Mouse (Mus musculus) MEL (cell line): ENCODE measurements around the gene Gm10271. TPM values are rescaled to one million over a fixed set of nuclear protein-coding genes. Genes with fewer than 3 reads are reported as not detected.

Experiments used
- DNase-seq: peaks from one replicate; pipeline ENCODE4 v3.0.0; 2011; ENCODE audit warnings: low read depth, low spot score
- H3K27ac ChIP-seq: 2 replicates; pipeline ENCODE4 v1.5.1; 2012; ENCODE audit warnings: low read depth, mild to moderate bottlenecking, control low read depth, low read length, moderate library complexity; ENCODE audit not compliant: control insufficient read depth
- H3K27me3 ChIP-seq, 2 experiments: fragments of 150-350 bp in 1 of 2; sonication (generic) in 1 of 2; 2 replicates each; pipeline ENCODE4 v1.6.1; 2012; ENCODE audit warnings: low read length in 2 of 2, mild to moderate bottlenecking in 2 of 2, improper control_type of control experiment in 1 of 2, moderate library complexity in 1 of 2; ENCODE audit not compliant: insufficient read depth in 2 of 2, control insufficient read depth in 1 of 2
- H3K36me3 ChIP-seq, 2 experiments: 2 replicates each; pipeline ENCODE4 v1.6.1; 2012 to 2014; ENCODE audit warnings: low read length in 2 of 2, improper control_type of control experiment in 1 of 2, inconsistent platforms in 1 of 2, mild to moderate bottlenecking in 1 of 2; ENCODE audit not compliant: insufficient read depth in 2 of 2, control insufficient read depth in 1 of 2
- H3K4me1 ChIP-seq, 2 experiments: fragments of 150-350 bp in 1 of 2; sonication (generic) in 1 of 2; 2 replicates each; pipeline ENCODE4 v1.6.1; 2012; ENCODE audit warnings: low read length in 2 of 2, improper control_type of control experiment in 1 of 2, mild to moderate bottlenecking in 1 of 2; ENCODE audit not compliant: insufficient read depth in 2 of 2, control insufficient read depth in 1 of 2
- H3K4me3 ChIP-seq, 2 experiments: fragments of 150-350 bp in 1 of 2; sonication (generic) in 1 of 2; 2 replicates each; pipeline ENCODE4 v1.5.1; 2012; ENCODE audit warnings: low read depth in 2 of 2, low read length in 2 of 2, mild to moderate bottlenecking in 2 of 2, moderate library complexity in 2 of 2, control low read depth in 1 of 2, improper control_type of control experiment in 1 of 2; ENCODE audit not compliant: control insufficient read depth in 1 of 2, insufficient read depth in 1 of 2
- H3K79me2 ChIP-seq: 2 replicates; pipeline ENCODE4 v1.6.1; 2012; ENCODE audit warnings: mild to moderate bottlenecking, low read length, moderate library complexity; ENCODE audit not compliant: control insufficient read depth, poor library complexity, insufficient read depth
- H3K9ac ChIP-seq: 2 replicates; pipeline ENCODE4 v1.6.1; 2012; ENCODE audit warnings: low read depth, mild to moderate bottlenecking, control low read depth, low read length, moderate library complexity; ENCODE audit not compliant: control insufficient read depth, poor library complexity, severe bottlenecking
- H3K9me3 ChIP-seq: fragments of 150-350 bp; sonication (generic); replicated peaks from 2 replicates; pipeline ENCODE4 v1.6.1; 2012; ENCODE audit warnings: mild to moderate bottlenecking, low read length, improper control_type of control experiment, moderate library complexity; ENCODE audit not compliant: insufficient read depth
- BHLHE40 ChIP-seq: IDR thresholded peaks from 2 replicates; pipeline ENCODE4 v1.6.1; 2012; ENCODE audit warnings: low read depth, mild to moderate bottlenecking, inconsistent platforms, low read length, improper control_type of control experiment, borderline replicate concordance
- CHD1 ChIP-seq: IDR thresholded peaks from 2 replicates; pipeline ENCODE4 v1.6.1; 2012; ENCODE audit warnings: low read depth, mild to moderate bottlenecking, inconsistent platforms, low read length, improper control_type of control experiment
- CHD2 ChIP-seq: IDR thresholded peaks from 2 replicates; pipeline ENCODE4 v1.6.1; 2011; ENCODE audit warnings: low read length, improper control_type of control experiment
- E2F4 ChIP-seq: IDR thresholded peaks from 2 replicates; pipeline ENCODE4 v1.6.1; 2011; ENCODE audit warnings: low read depth, low read length, improper control_type of control experiment, borderline replicate concordance
- ELF1 ChIP-seq: IDR thresholded peaks from 2 replicates; pipeline ENCODE4 v1.6.1; 2014; ENCODE audit warnings: low read depth, mild to moderate bottlenecking, inconsistent platforms, low read length, improper control_type of control experiment, moderate library complexity
- EP300 ChIP-seq, 2 experiments: IDR thresholded peaks; 2 replicates each; pipeline ENCODE4 v1.6.1; 2011; ENCODE audit warnings: improper control_type of control experiment in 2 of 2, low read length in 2 of 2, low read depth in 1 of 2, mild to moderate bottlenecking in 1 of 2
- ETS1 ChIP-seq: IDR thresholded peaks from 2 replicates; pipeline ENCODE4 v1.6.1; 2012; ENCODE audit warnings: low read depth, mild to moderate bottlenecking, inconsistent platforms, low read length, improper control_type of control experiment, moderate library complexity
- GATA1 ChIP-seq: IDR thresholded peaks from 2 replicates; pipeline ENCODE4 v1.6.1; 2011; ENCODE audit warnings: low read depth, low read length, improper control_type of control experiment
- HCFC1 ChIP-seq: IDR thresholded peaks from 2 replicates; pipeline ENCODE4 v1.6.1; 2012; ENCODE audit warnings: low read depth, mild to moderate bottlenecking, inconsistent platforms, low read length, improper control_type of control experiment, moderate library complexity
- JUND ChIP-seq: IDR thresholded peaks from 2 replicates; pipeline ENCODE4 v1.6.1; 2011; ENCODE audit warnings: low read depth, mild to moderate bottlenecking, improper control_type of control experiment, low read length
- MAX ChIP-seq: IDR thresholded peaks from 2 replicates; pipeline ENCODE4 v1.6.1; 2011; ENCODE audit warnings: low read length, improper control_type of control experiment
- MAZ ChIP-seq: IDR thresholded peaks from 2 replicates; pipeline ENCODE4 v1.6.1; 2012; ENCODE audit warnings: low read depth, mild to moderate bottlenecking, inconsistent platforms, low read length, improper control_type of control experiment
- MXI1 ChIP-seq: IDR thresholded peaks from 2 replicates; pipeline ENCODE4 v1.6.1; 2011; ENCODE audit warnings: mild to moderate bottlenecking, low read depth, low read length, improper control_type of control experiment
- MYC ChIP-seq: IDR thresholded peaks from 2 replicates; pipeline ENCODE4 v1.6.1; 2011; ENCODE audit warnings: low read depth, mild to moderate bottlenecking, low read length, improper control_type of control experiment, moderate library complexity
- NELFE ChIP-seq: IDR thresholded peaks from 2 replicates; pipeline ENCODE4 v1.6.1; 2011; ENCODE audit warnings: low read depth, low read length, improper control_type of control experiment
- NRF1 ChIP-seq: IDR thresholded peaks from 2 replicates; pipeline ENCODE4 v1.6.1; 2014; ENCODE audit warnings: low read depth, mild to moderate bottlenecking, inconsistent platforms, low read length, improper control_type of control experiment, moderate library complexity; ENCODE audit not compliant: poor library complexity, insufficient read depth, severe bottlenecking
- POLR2A ChIP-seq, 2 experiments: IDR thresholded peaks; 2 replicates each; pipeline ENCODE4 v1.6.1; 2011 to 2012; ENCODE audit warnings: low read length in 2 of 2, mild to moderate bottlenecking in 2 of 2, control low read depth in 1 of 2, improper control_type of control experiment in 1 of 2, low read depth in 1 of 2, moderate library complexity in 1 of 2; ENCODE audit not compliant: control insufficient read depth in 1 of 2, insufficient read depth in 1 of 2, poor library complexity in 1 of 2
- POLR2AphosphoS2 ChIP-seq: IDR thresholded peaks from 2 replicates; pipeline ENCODE4 v1.6.1; 2011; ENCODE audit warnings: low read length, improper control_type of control experiment
- POLR2AphosphoS5 ChIP-seq: IDR thresholded peaks from 2 replicates; pipeline ENCODE4 v1.6.1; 2012; ENCODE audit warnings: low read depth, borderline replicate concordance, mild to moderate bottlenecking, inconsistent platforms, low read length, moderate library complexity, mixed read lengths
- RAD21 ChIP-seq: IDR thresholded peaks from 2 replicates; pipeline ENCODE4 v1.6.1; 2011; ENCODE audit warnings: mild to moderate bottlenecking, low read depth, low read length, improper control_type of control experiment
- SIN3A ChIP-seq: IDR thresholded peaks from 2 replicates; pipeline ENCODE4 v1.6.1; 2012; ENCODE audit warnings: low read length, improper control_type of control experiment, inconsistent platforms
- SMC3 ChIP-seq: IDR thresholded peaks from 2 replicates; pipeline ENCODE4 v1.6.1; 2011; ENCODE audit warnings: low read depth, low read length, improper control_type of control experiment
- TBP ChIP-seq: IDR thresholded peaks from 2 replicates; pipeline ENCODE4 v1.8.0; 2011; ENCODE audit warnings: low read depth, low read length, improper control_type of control experiment
- TCF12 ChIP-seq: IDR thresholded peaks from 2 replicates; pipeline ENCODE4 v1.6.1; 2014; ENCODE audit warnings: low read depth, mild to moderate bottlenecking, inconsistent platforms, low read length, improper control_type of control experiment, moderate library complexity
- USF1 ChIP-seq: IDR thresholded peaks from 2 replicates; pipeline ENCODE4 v1.6.1; 2014; ENCODE audit warnings: low read depth, mild to moderate bottlenecking, inconsistent platforms, low read length, improper control_type of control experiment, moderate library complexity
- ZC3H11A ChIP-seq: IDR thresholded peaks from 2 replicates; pipeline ENCODE4 v1.6.1; 2012; ENCODE audit warnings: low read depth, mild to moderate bottlenecking, inconsistent platforms, low read length, improper control_type of control experiment
- ZKSCAN1 ChIP-seq: IDR thresholded peaks from 2 replicates; pipeline ENCODE4 v1.6.1; 2012; ENCODE audit warnings: low read depth, mild to moderate bottlenecking, inconsistent platforms, low read length, improper control_type of control experiment, moderate library complexity
- polyA plus RNA-seq, 2 experiments: library from polyadenylated mRNA; stranded (reverse) in 1 of 2; unstranded in 1 of 2; fragments of >175 nt in 1 of 2; fragments of >200 nt in 1 of 2; gene quantifications; 2 replicates each; pipeline versions ENCODE4 v1.2.1 to v1.2.4; 2012; ENCODE audit warnings: low replicate concordance in 2 of 2, low read depth in 1 of 2; ENCODE audit not compliant: insufficient read length in 2 of 2, insufficient read depth in 1 of 2, missing spikeins in 1 of 2
- total RNA-seq: library from RNA; depleted of rRNA; stranded (reverse); fragments of 300-350 nt; gene quantifications from 2 replicates; pipeline ENCODE4 v1.2.3, GENCODE M21; 2012

The Gm10271 gene
- total and polyA plus RNA-seq, 3 experiments: not detected

- Histone ChIP-seq H3K9ac (no peak overlapping the region), H3K79me2 (no peaks in the 10 kb centered on the region), H3K27me3 (peaks cover 0 to 4% of the 10 kb centered on the region in 2 experiments; a peak in 2 of 4 replicates), H3K27ac (no peak overlapping the region), H3K36me3 (no peaks in the 10 kb centered on the region), H3K9me3 (no peaks in the 10 kb centered on the region)
- no peak for DNase-seq
- no peak for TF ChIP-seq ELF1
- no peak for TF ChIP-seq POLR2AphosphoS5
- TF ChIP-seq TCF12: no peak
- TF ChIP-seq RAD21: no peak
- no peak for TF ChIP-seq ZKSCAN1
- no peak for TF ChIP-seq ZC3H11A
- no peak for TF ChIP-seq ETS1
- TF ChIP-seq JUND: no peak
- TF ChIP-seq MYC: no peak
- no peak for TF ChIP-seq EP300 (IDR thresholded peaks at IDR 0.05; ENCODE audit: low read depth in 1 of 2, low read length in 2 of 2)
- no peak for TF ChIP-seq CHD2
- TF ChIP-seq E2F4: no peak
- no peak for TF ChIP-seq SMC3
- TF ChIP-seq GATA1: no peak
- TF ChIP-seq NRF1: no peak
- no peak for TF ChIP-seq BHLHE40
- no peak for TF ChIP-seq MXI1
- no peak for TF ChIP-seq MAX
- TF ChIP-seq HCFC1: no peak
- TF ChIP-seq, all 39 proteins: peak for 0
- Histone ChIP-seq H3K4me3 (no peak overlapping the region), H3K4me1 (no peaks in the 10 kb centered on the region)
Observed at GRCm38 (mm10) chr10:117005707-117006464, 33.5 kb upstream of the Gm10271 start.

- Histone ChIP-seq H3K79me2 (no peaks in the 10 kb centered on the region), H3K27ac (no peak overlapping the region), H3K36me3 (no peaks in the 10 kb centered on the region), H3K27me3 (peaks cover 0 to 4% of the 10 kb centered on the region in 2 experiments; a peak in 2 of 4 replicates), H3K4me1 (no peaks in the 10 kb centered on the region), H3K4me3 (no peak overlapping the region), H3K9ac (no peak overlapping the region), H3K9me3 (no peaks in the 10 kb centered on the region)
- no peak for DNase-seq
- no peak for TF ChIP-seq NRF1
- no peak for TF ChIP-seq POLR2AphosphoS2
- no peak for TF ChIP-seq MAZ
- no peak for TF ChIP-seq ELF1
- TF ChIP-seq TBP: no peak
- TF ChIP-seq RAD21: no peak
- TF ChIP-seq CHD1: no peak
- TF ChIP-seq NELFE: no peak
- TF ChIP-seq POLR2A (IDR thresholded peaks at IDR 0.05; ENCODE audit: control insufficient read depth in 1 of 2, insufficient read depth in 1 of 2, low read depth in 1 of 2, low read length in 2 of 2, poor library complexity in 1 of 2): no peak
- no peak for TF ChIP-seq SIN3A
- TF ChIP-seq USF1: no peak
- no peak for TF ChIP-seq ZC3H11A
Observed at GRCm38 (mm10) chr10:117004695-117005094, 32.3 kb upstream of the Gm10271 start.
